ENCODE assay signal across 10 mouse cellular contexts in the genomic region with DNA sequence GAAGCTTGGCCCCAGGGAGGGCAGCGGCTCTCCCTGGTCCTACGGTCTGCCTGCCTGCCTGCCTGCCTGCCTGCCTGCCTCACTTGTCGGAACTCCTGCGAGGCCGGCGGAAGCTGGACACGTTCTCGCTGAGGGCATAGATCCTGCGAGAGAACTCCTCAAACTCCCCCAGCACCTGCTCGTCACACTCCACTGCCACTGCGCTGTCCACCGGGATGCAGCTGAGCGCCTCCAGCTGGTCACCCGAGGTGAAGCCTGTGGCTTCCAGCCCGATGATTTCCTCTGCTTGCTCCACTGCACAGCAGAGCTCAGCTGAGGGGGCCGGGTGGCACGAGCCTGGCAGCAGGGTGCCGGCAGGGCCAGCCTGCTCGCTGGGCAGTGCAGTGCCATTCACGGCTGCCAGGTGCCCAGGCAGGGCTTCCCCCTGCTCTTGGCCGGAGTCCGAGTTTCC. TPM values are rescaled to one million over a fixed set of nuclear protein-coding genes. Genes with fewer than 3 reads are reported as not detected.
DNase-seq lines count a peak whose midpoint lies in the region; ATAC-seq and TF ChIP-seq lines count a peak whose summit lies in the region.
"Had no signal": no experiment of that assay in that cellular context is flagged by ENCODE, and none has a peak within 500 bp of the region (broad histone marks: within the 10 kb centered on the region; RNA-seq: fewer than 3 reads in every experiment).

No protein-coding gene starts in this region.

- H3K27me3 ChIP-seq in lung, embryonic 14.5 days (ENCODE audit: insufficient read depth, low read length): no peaks in the 10 kb centered on the region
- no peaks in the 10 kb centered on the region for H3K27me3 ChIP-seq in kidney, postnatal 0 days (ENCODE audit: insufficient read depth, low read length)
- H3K27me3 ChIP-seq in heart, embryonic 10.5 days (ENCODE audit: insufficient read depth, poor library complexity, severe bottlenecking): peaks cover 5% of the 10 kb centered on the region; the same call in 1 of the 2 replicates

- H3K4me3 ChIP-seq in lung, embryonic 14.5 days (ENCODE audit: low read depth, low read length): no peak overlapping the region
- no peak overlapping the region for H3K4me3 ChIP-seq in kidney, postnatal 0 days (replicated peaks; ENCODE audit: low read depth, low read length)
- H3K4me3 ChIP-seq in heart, embryonic 10.5 days: no peak overlapping the region
- H3K4me3 ChIP-seq: erythroblast, embryonic 14.5 days; limb, embryonic 12.5 days had no signal

- H3K27ac ChIP-seq in lung, embryonic 14.5 days (ENCODE audit: low read depth): no peak overlapping the region
- no peak overlapping the region for H3K27ac ChIP-seq in kidney, postnatal 0 days
- H3K27ac ChIP-seq in heart, embryonic 10.5 days: no peak overlapping the region; the same call in 1 of the 2 replicates
- H3K27ac ChIP-seq: limb, embryonic 12.5 days had no signal

- TF ChIP-seq CTCF in lung, embryonic 14.5 days (IDR thresholded peaks at IDR 0.05; ENCODE audit: low read depth): peak; percentile 26; the same call in 1 of the 2 replicates
- peak; percentile 60 for TF ChIP-seq CTCF in kidney, postnatal 0 days (IDR thresholded peaks at IDR 0.05; ENCODE audit: low read depth)

- no peaks in the 10 kb centered on the region for H3K9me3 ChIP-seq in lung, embryonic 14.5 days (ENCODE audit: low read depth, low read length)
- no peaks in the 10 kb centered on the region for H3K9me3 ChIP-seq in kidney, postnatal 0 days (replicated peaks; ENCODE audit: low read length)
- no peaks in the 10 kb centered on the region for H3K9me3 ChIP-seq in heart, embryonic 10.5 days
- H3K9me3 ChIP-seq: limb, embryonic 12.5 days had no signal

- H3K36me3 ChIP-seq in lung, embryonic 14.5 days (ENCODE audit: insufficient read depth): 0 out of 2 replicates have a peak, but pooled peaks cover 14% of the 10 kb centered on the region
- no peaks in the 10 kb centered on the region for H3K36me3 ChIP-seq in kidney, postnatal 0 days (ENCODE audit: insufficient read depth, low read length)
- H3K36me3 ChIP-seq in heart, embryonic 10.5 days: peaks cover 15% of the 10 kb centered on the region

- H3K4me1 ChIP-seq in lung, embryonic 14.5 days (ENCODE audit: insufficient read depth): 0 out of 2 replicates have a peak, but pooled peaks cover 3% of the 10 kb centered on the region
- H3K4me1 ChIP-seq in kidney, postnatal 0 days (replicated peaks; ENCODE audit: insufficient read depth, low read length): peaks cover 4% of the 10 kb centered on the region; the same call in 1 of the 2 replicates
- H3K4me1 ChIP-seq in heart, embryonic 10.5 days: peaks cover 24% of the 10 kb centered on the region

- 59% methylated on average over 22 of the region's 22 CpGs for WGBS in lung, embryonic 14.5 days
- WGBS in kidney, postnatal 0 days: 43% methylated on average over 22 of the region's 22 CpGs
- WGBS in heart, embryonic 10.5 days: 64% methylated on average over 22 of the region's 22 CpGs

- DNase-seq in lung, embryonic 14.5 days: no peak
- no peak for DNase-seq in lung, postnatal 4 days
- peak; percentile 52 for DNase-seq in embryo, embryonic 10.5 days (ENCODE audit: low spot score)
- DNase-seq in kidney, postnatal 0 days (ENCODE audit: low spot score): peak; percentile 74
- DNase-seq in retina, postnatal 7 days (ENCODE audit: low read depth, low spot score): peak; percentile 29
- no peak for DNase-seq in thymus, postnatal 36 days
- no peak for DNase-seq in heart, embryonic 10.5 days (ENCODE audit: low spot score)

- no peak for ATAC-seq in lung, embryonic 14.5 days (ENCODE audit: insufficient read depth)
- ATAC-seq in kidney, postnatal 0 days (replicated peaks; ENCODE audit: low FRiP score, low read depth): peak; percentile 91
- ATAC-seq in monocyte, adult 5-6 weeks (replicated peaks; ENCODE audit: insufficient number of reproducible peaks, low FRiP score, low TSS enrichment, poor library complexity, severe bottlenecking): no peak

- H3K4me2 ChIP-seq in lung, embryonic 14.5 days: no peak overlapping the region
- peak overlapping the region; percentile 6; the same call in 1 of the 2 replicates for H3K4me2 ChIP-seq in kidney, postnatal 0 days (ENCODE audit: low read length)
- H3K4me2 ChIP-seq: limb, embryonic 12.5 days had no signal

- H3K9ac ChIP-seq in lung, embryonic 14.5 days: no peak overlapping the region
- no peak overlapping the region for H3K9ac ChIP-seq in kidney, postnatal 0 days (ENCODE audit: low read depth, low read length)
- H3K9ac ChIP-seq: limb, embryonic 12.5 days had no signal

RNA-seq across cellular contexts. Expression of a gene that starts 52.9 kb away (rescaled TPM):
- polyA plus RNA-seq in lung, embryonic 14.5 days (2014; fragmentation: Nextera tagmentation; extraction: Ambion mirVana): 21.4 and 21.5 TPM in 2 replicates
- 41.5 and 46.9 TPM in 2 replicates for polyA plus RNA-seq in kidney, postnatal 0 days (2015; fragmentation: Nextera tagmentation; extraction: Ambion mirVana)
- 0.39 to 9.2 TPM (median 6.3 TPM) in 3 replicates for total RNA-seq in monocyte, adult 5-6 weeks (2017)
- polyA plus RNA-seq in heart, embryonic 10.5 days (2016; fragmentation: Nextera tagmentation; extraction: Ambion mirVana): 29.0 and 29.4 TPM in 2 replicates
- polyA plus RNA-seq: erythroblast, embryonic 14.5 days had no signal

Comparison
In these comparisons a context has a peak if more than half of its experiments do, and no peak if none do; other contexts are left out.
1. DNase-seq: peak in embryo, embryonic 10.5 days (single experiment), kidney, postnatal 0 days (single experiment) and retina, postnatal 7 days (single experiment); none in lung, embryonic 14.5 days (single experiment), lung, postnatal 4 days (0 of 2), thymus, postnatal 36 days (0 of 2) and heart, embryonic 10.5 days (single experiment).